Mouse (Mus musculus) liver, embryonic 11.5 days (tissue): Measurements from ENCODE around the gene Pgk1. TPM values are rescaled to one million over a fixed set of nuclear protein-coding genes. Genes with fewer than 3 reads are reported as not detected.
A peak's percentile ranks its signal among the peaks of the same experiment; 100 is the strongest.

Experiments
- ATAC-seq: fragments of 200-750 bp; cut with Nextera tagmentation; replicated peaks from 2 replicates; pipeline ENCODE4 v1.8.0; 2017; ENCODE audit warnings: moderate number of reproducible peaks, mild to moderate bottlenecking, moderate TSS enrichment, moderate library complexity; ENCODE audit not compliant: low FRiP score
- DNase-seq: peaks from one replicate; pipeline ENCODE4 v3.0.0-alpha.2; 2017; ENCODE audit warnings: low spot score
- H3K27ac ChIP-seq: fragments of 300-500 bp; sonication (generic); 2 replicates; pipeline ENCODE4 v1.5.1; 2014; ENCODE audit warnings: mild to moderate bottlenecking, low read depth, low read length, control low read depth
- H3K27me3 ChIP-seq: fragments of 300-500 bp; sonication (generic); replicated peaks from 2 replicates; pipeline ENCODE4 v1.6.1; 2014; ENCODE audit warnings: low read length, mixed read lengths; ENCODE audit not compliant: control insufficient read depth, insufficient read depth
- H3K36me3 ChIP-seq: fragments of 300-500 bp; sonication (generic); 2 replicates; pipeline ENCODE4 v1.6.1; 2014; ENCODE audit warnings: mild to moderate bottlenecking, low read length, moderate library complexity, mixed read lengths; ENCODE audit not compliant: control insufficient read depth, insufficient read depth
- H3K4me1 ChIP-seq: fragments of 300-500 bp; sonication (generic); replicated peaks from 2 replicates; pipeline ENCODE4 v1.6.1; 2014; ENCODE audit warnings: low read length, mixed read lengths; ENCODE audit not compliant: control insufficient read depth, insufficient read depth
- H3K4me2 ChIP-seq: fragments of 300-500 bp; sonication (generic); 2 replicates; pipeline ENCODE4 v1.6.1; 2014; ENCODE audit warnings: mild to moderate bottlenecking, control low read depth, moderate library complexity
- H3K4me3 ChIP-seq: fragments of 300-500 bp; sonication (generic); 2 replicates; pipeline ENCODE4 v1.5.1; 2014; ENCODE audit warnings: low read depth, low read length, control low read depth
- H3K9ac ChIP-seq: fragments of 300-500 bp; sonication (generic); 2 replicates; pipeline ENCODE4 v1.6.1; 2014; ENCODE audit warnings: low read depth, low read length, control low read depth
- H3K9me3 ChIP-seq: fragments of 300-500 bp; sonication (generic); 2 replicates; pipeline ENCODE4 v1.6.1; 2016; ENCODE audit warnings: low read length, inconsistent platforms, mixed read lengths; ENCODE audit not compliant: control insufficient read depth
- WGBS: fragments of 180-500 bp; shearing (Covaris S2); extraction: QIAGEN DNeasy Blood & Tissue Kit; methylation state at CpG from one replicate; pipeline ENCODE4 v1.1.7; 2014; 5-methylcytosine and 5-hydroxymethylcytosine counted together
- polyA plus RNA-seq: library from polyadenylated mRNA; unstranded; fragments of >200 nt; fragmentation: Nextera tagmentation; extraction: Ambion mirVana; gene quantifications from 2 replicates; pipeline ENCODE4 v1.2.1, GENCODE M21; 2014

Gene Pgk1
- polyA plus RNA-seq, 1 experiment from 2014 or later: 586 TPM

- no peak for DNase-seq
- no peaks in the 10 kb centered on the region for H3K27me3 ChIP-seq
- no peak overlapping the region for H3K4me3 ChIP-seq
- H3K9me3 ChIP-seq: no peaks in the 10 kb centered on the region
- 58% methylated on average over 5 of the region's 5 CpGs for WGBS
- no peak overlapping the region for H3K9ac ChIP-seq
- H3K4me2 ChIP-seq: no peak overlapping the region
- ATAC-seq: no peak
- H3K36me3 ChIP-seq: no peaks in the 10 kb centered on the region
- no peak overlapping the region for H3K27ac ChIP-seq
- no peaks in the 10 kb centered on the region for H3K4me1 ChIP-seq
These were observed 22.3 kb upstream of the Pgk1 start for GRCm38 (mm10) chrX:106164555-106164954.

DNA sequence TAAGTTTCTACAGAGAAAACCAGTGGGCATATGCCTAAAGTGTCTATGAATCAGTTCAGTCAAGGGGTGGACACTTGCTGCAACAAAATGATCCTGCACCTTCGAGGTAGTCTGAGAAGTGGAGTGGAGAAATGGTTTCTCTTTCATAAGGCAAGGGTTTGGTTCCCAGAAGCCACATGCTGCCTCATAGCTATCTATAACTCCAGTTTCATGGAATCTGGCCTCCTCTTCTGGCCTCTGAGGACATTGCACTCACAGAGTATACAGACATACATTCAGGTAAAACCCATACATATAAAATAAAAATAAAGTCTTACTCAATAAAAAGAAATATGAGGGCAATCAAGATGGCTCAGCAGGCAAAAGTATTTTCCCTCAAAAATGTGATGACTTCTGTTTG, 21.8 kb upstream of the Pgk1 start:
- Histone ChIP-seq H3K27ac (no peak overlapping the region), H3K27me3 (no peaks in the 10 kb centered on the region), H3K4me1 (no peaks in the 10 kb centered on the region), H3K4me3 (no peak overlapping the region), H3K9ac (no peak overlapping the region), H3K9me3 (no peaks in the 10 kb centered on the region), H3K4me2 (no peak overlapping the region), H3K36me3 (no peaks in the 10 kb centered on the region)
- 62% methylated on average over 1 of the region's 1 CpGs for WGBS
- DNase-seq (no peak), ATAC-seq (0 out of 2 replicates have a peak, but pooled peaks have one; percentile 43)

DNA sequence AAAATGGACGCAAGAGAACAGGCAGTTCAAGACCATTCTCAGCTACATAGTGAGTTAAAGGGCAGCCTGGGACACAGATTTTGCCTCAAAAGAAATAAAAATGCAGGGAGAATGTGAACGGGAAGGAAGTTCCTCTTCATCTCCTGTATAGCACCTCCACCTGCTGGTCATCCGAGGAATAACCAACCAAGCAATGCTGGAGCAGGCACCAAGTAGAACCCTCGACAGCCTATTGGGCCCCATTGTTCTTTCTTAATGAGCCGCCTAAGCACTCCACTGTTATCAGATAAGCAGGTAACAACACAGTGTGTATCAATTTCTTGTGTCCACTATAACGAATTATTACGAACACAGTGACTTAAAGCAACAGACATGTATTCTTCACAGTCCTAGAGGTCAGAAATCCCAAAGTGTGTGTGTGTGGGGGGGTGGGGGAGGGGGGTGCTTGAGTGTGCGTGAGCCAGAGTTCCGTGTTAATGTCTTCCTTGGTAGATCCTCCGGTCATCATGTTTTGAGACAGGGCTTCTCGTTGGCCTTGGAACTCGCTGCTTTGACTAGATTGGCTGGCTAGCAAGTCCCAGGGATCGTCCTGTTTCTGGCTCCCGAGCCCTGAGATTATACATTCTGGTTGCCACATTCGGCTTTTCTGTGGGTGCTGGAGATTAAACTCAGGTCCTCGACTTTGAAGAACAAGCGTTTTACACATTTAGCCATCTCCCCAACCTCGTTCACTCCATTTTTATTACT, 15.6 kb upstream of the Pgk1 start:
- H3K27me3 ChIP-seq: no peaks in the 10 kb centered on the region
- DNase-seq: peak; percentile 48
- no peaks in the 10 kb centered on the region for H3K9me3 ChIP-seq
- peak overlapping the region; percentile 35; the same call in 1 of the 2 replicates for H3K9ac ChIP-seq
- H3K4me1 ChIP-seq: no peaks in the 10 kb centered on the region
- peak overlapping the region; percentile 31 for H3K4me3 ChIP-seq
- H3K4me2 ChIP-seq: peak overlapping the region; percentile 57
- no peaks in the 10 kb centered on the region for H3K36me3 ChIP-seq
- peak; percentile 82 for ATAC-seq
- no peak overlapping the region for H3K27ac ChIP-seq
- 27% methylated on average over 18 of the region's 18 CpGs for WGBS

- WGBS: 71% methylated on average over 5 of the region's 6 CpGs
- H3K27ac ChIP-seq: no peak overlapping the region
- peak overlapping the region; percentile 57 for H3K4me2 ChIP-seq
- 0 out of 2 replicates have a peak overlapping the region, but pooled peaks have one; percentile 35 for H3K9ac ChIP-seq
- no peaks in the 10 kb centered on the region for H3K27me3 ChIP-seq
- no peaks in the 10 kb centered on the region for H3K4me1 ChIP-seq
- no peaks in the 10 kb centered on the region for H3K36me3 ChIP-seq
- peak; percentile 39; the same call in 1 of the 2 replicates for ATAC-seq
- peak overlapping the region; percentile 31 for H3K4me3 ChIP-seq
- no peak for DNase-seq
- H3K9me3 ChIP-seq: no peaks in the 10 kb centered on the region
These were observed 15.1 kb upstream of the Pgk1 start for GRCm38 (mm10) chrX:106171853-106172154.

- DNase-seq (no peak), ATAC-seq (no peak)
- H3K9ac ChIP-seq: no peak overlapping the region
- H3K4me3 ChIP-seq: no peak overlapping the region
- no peak overlapping the region for H3K27ac ChIP-seq
- no peaks in the 10 kb centered on the region for H3K4me1 ChIP-seq
- 60% methylated on average over 9 of the region's 9 CpGs for WGBS
- H3K9me3 ChIP-seq: no peaks in the 10 kb centered on the region
- no peaks in the 10 kb centered on the region for H3K36me3 ChIP-seq
- H3K27me3 ChIP-seq: no peaks in the 10 kb centered on the region
- no peak overlapping the region for H3K4me2 ChIP-seq
These were observed 10.6 kb upstream of the Pgk1 start for GRCm38 (mm10) chrX:106176331-106176730.

GRCm38 (mm10) chrX:106184279-106184678, 2.6 kb upstream of the Pgk1 start:
- Histone ChIP-seq H3K9me3 (no peaks in the 10 kb centered on the region), H3K27ac (no peak overlapping the region), H3K36me3 (no peaks in the 10 kb centered on the region; the same call in 1 of the 2 replicates), H3K4me2 (no peak overlapping the region), H3K9ac (no peak overlapping the region), H3K4me1 (peaks cover 3% of the 10 kb centered on the region; the same call in 1 of the 2 replicates), H3K4me3 (no peak overlapping the region), H3K27me3 (peaks cover 3% of the 10 kb centered on the region)
- WGBS: 15% methylated on average over 4 of the region's 4 CpGs
- no peak for ATAC-seq
- no peak for DNase-seq

- Histone ChIP-seq H3K9me3 (no peaks in the 10 kb centered on the region), H3K4me3 (no peak overlapping the region), H3K9ac (no peak overlapping the region; the same call in 1 of the 2 replicates), H3K27ac (peak overlapping the region; percentile 58; the same call in 1 of the 2 replicates), H3K36me3 (no peaks in the 10 kb centered on the region; the same call in 1 of the 2 replicates), H3K4me1 (peaks cover 3% of the 10 kb centered on the region; the same call in 1 of the 2 replicates), H3K27me3 (peaks cover 3% of the 10 kb centered on the region), H3K4me2 (peak overlapping the region; percentile 56)
- DNase-seq (no peak), ATAC-seq (no peak)
- whole genome bisulfite sequencing: 44% methylated on average over 5 of the region's 5 CpGs
These were observed 1.2 kb upstream of the Pgk1 start for GRCm38 (mm10) chrX:106185706-106186105.

- H3K36me3 ChIP-seq: peaks cover 2% of the 10 kb centered on the region; the same call in 1 of the 2 replicates
- peak overlapping the region; percentile 73 for H3K27ac ChIP-seq
- peak overlapping the region; percentile 76 for H3K9ac ChIP-seq
- peak overlapping the region; percentile 68 for H3K4me2 ChIP-seq
- H3K27me3 ChIP-seq: peaks cover 3% of the 10 kb centered on the region
- peak; percentile 48 for DNase-seq
- ATAC-seq: peak; percentile 27; the same call in 1 of the 2 replicates
- peaks cover 3% of the 10 kb centered on the region; the same call in 1 of the 2 replicates for H3K4me1 ChIP-seq
- WGBS: 18% methylated on average over 12 of the region's 12 CpGs
- no peaks in the 10 kb centered on the region for H3K9me3 ChIP-seq
- peak overlapping the region; percentile 61 for H3K4me3 ChIP-seq
These were observed 837 bp downstream of the Pgk1 start for GRCm38 (mm10) chrX:106187737-106188136.

- H3K9ac ChIP-seq: peak overlapping the region; percentile 76
- 42% methylated on average over 5 of the region's 5 CpGs for WGBS
- peak overlapping the region; percentile 19; the same call in 1 of the 2 replicates for H3K27ac ChIP-seq
- peak overlapping the region; percentile 68 for H3K4me2 ChIP-seq
- no peak for DNase-seq
- ATAC-seq: no peak
- peaks cover 3% of the 10 kb centered on the region for H3K27me3 ChIP-seq
- peaks cover 4% of the 10 kb centered on the region; the same call in 1 of the 2 replicates for H3K36me3 ChIP-seq
- no peaks in the 10 kb centered on the region for H3K9me3 ChIP-seq
- H3K4me1 ChIP-seq: peaks cover 3% of the 10 kb centered on the region; the same call in 1 of the 2 replicates
- peak overlapping the region; percentile 61 for H3K4me3 ChIP-seq
These were observed 2.5 kb downstream of the Pgk1 start for GRCm38 (mm10) chrX:106189356-106189755.
